Mouse (Mus musculus) C2C12 (cell line): ENCODE results near the gene Sdk1.

Source experiments
- CTCF ChIP-seq: IDR thresholded peaks from one replicate; pipeline ENCODE4 v1.5.1; 2011; ENCODE audit not compliant: control insufficient read depth, insufficient read depth, insufficient read length
- FOSL1 ChIP-seq: IDR thresholded peaks from one replicate; pipeline ENCODE4 v1.8.0; 2011; ENCODE audit warnings: mild to moderate bottlenecking, low read length; ENCODE audit not compliant: poor library complexity, insufficient read depth, severe bottlenecking
- MAX ChIP-seq: IDR thresholded peaks from one replicate; pipeline ENCODE4 v1.6.1; 2011; ENCODE audit warnings: mild to moderate bottlenecking, control low read depth

GRCm38 (mm10) chr5:141506344-141506743 lies 265.1 kb downstream of the Sdk1 start:
- TF ChIP-seq CTCF, result no peak
- no peak for TF ChIP-seq MAX
- no peak for TF ChIP-seq FOSL1
